Mouse (Mus musculus) liver, postnatal 0 days (tissue): Measurements from ENCODE around the gene Lim2.
"Not testable (repeated sequence)": the region's sequence is repeated elsewhere in the genome, so short reads cannot be mapped to it uniquely, and the experiment has no call there.

Experiments used
- CTCF ChIP-seq: sonication (generic); IDR thresholded peaks from 2 replicates; pipeline ENCODE4 v1.5.1; 2016; ENCODE audit warnings: antibody characterized with exemption, low read depth
- EP300 ChIP-seq: IDR thresholded peaks from 2 replicates; pipeline ENCODE4 v1.6.1; 2016; ENCODE audit warnings: antibody characterized with exemption, low read depth, mild to moderate bottlenecking

- not testable (repeated sequence) for TF ChIP-seq CTCF, EP300
Observed at GRCm38 (mm10) chr7:43411724-43412123, 15.7 kb upstream of the Lim2 start.
